Mouse (Mus musculus): ENCODE measurements around the gene Tshb. TPM values are rescaled to one million over a fixed set of nuclear protein-coding genes. Genes with fewer than 3 reads are reported as not detected.
A peak's percentile ranks its signal among the peaks of the same experiment; 100 is the strongest.

Tshb gene
- polyA plus RNA-seq, 3 experiments from 2014 or later: 0.54 TPM; not detected in 2

- no peak for ATAC-seq
Measured at GRCm38 (mm10) chr3:102736436-102736835, 46.1 kb downstream of the Tshb start.

- no peak for ATAC-seq
Measured at GRCm38 (mm10) chr3:102735638-102736037, 46.9 kb downstream of the Tshb start.

GRCm38 (mm10) chr3:102735031-102735558, 47.4 kb downstream of the Tshb start:
- ATAC-seq: peak; percentile 51

- ATAC-seq: peak; percentile 46
Measured at GRCm38 (mm10) chr3:102734313-102735030, 48.0 kb downstream of the Tshb start, which contains the start of gene Tspan2. Tspan2 (plus strand) TSS chr3:102734529.

GRCm38 (mm10) chr3:102733936-102734312, 48.6 kb downstream of the Tshb start:
- ATAC-seq: no peak

GRCm38 (mm10) chr3:102733050-102733449, 49.5 kb downstream of the Tshb start:
- ATAC-seq: peak; percentile 21

- ATAC-seq: no peak
Measured at GRCm38 (mm10) chr3:102732619-102733018, 49.9 kb downstream of the Tshb start.

GRCm38 (mm10) chr3:102731112-102731511, 51.4 kb downstream of the Tshb start:
- no peak for ATAC-seq

GRCm38 (mm10) chr3:102729416-102729815, 53.1 kb downstream of the Tshb start:
- ATAC-seq: no peak

Other genes with a start within 250 kb of the Tshb start
- gene Tspan2, start 48.2 kb downstream of the Tshb start, polyA plus RNA-seq (2017; shearing (Covaris generic)): 1 to 10 TPM in 2 of 3 experiments, under 1 TPM in 1; 0.84 to 3.6 (median 1.5) TPM
- not detected for gene Sycp1, start 153.4 kb upstream of the Tshb start, polyA plus RNA-seq (2017; shearing (Covaris generic))
- not detected for gene Nr1h5, start 181.4 kb upstream of the Tshb start, polyA plus RNA-seq (2017; shearing (Covaris generic))
- gene Sike1, start 213.0 kb upstream of the Tshb start, polyA plus RNA-seq (2017; shearing (Covaris generic)): 100 to 1,000 TPM in 1 of 3 experiments, 10 to 100 TPM in 2; 49.0 to 127 (median 51.8) TPM
- 100 to 1,000 TPM; 511 to 704 (median 664) TPM for gene Csde1, start 237.7 kb upstream of the Tshb start, polyA plus RNA-seq (2017; shearing (Covaris generic))

All from inflammation-experienced regulatory T-cells, adult 6 months (primary cell).